Mouse (Mus musculus): ENCODE measurements at regions not wholly inside any gene's neighbourhood (a gene's known extent, or its start where the extent isn't known, plus 50 kb on each side); places are given as distances from the start of the nearest gene placed in this dataset.

GRCm38 (mm10) chr9:33629731-33630473 lies 855.8 kb upstream of the Kirrel3 start:
- TF ChIP-seq EP300 (optimal IDR thresholded peaks at IDR 0.05), result no peak
- no peak for TF ChIP-seq CTCF (IDR thresholded peaks at IDR 0.05; ENCODE audit: low read depth)

Measured in stomach, postnatal 0 days (tissue).